Mouse (Mus musculus) heart, embryonic 12.5 days (tissue): ENCODE results near the gene Sirt7. TPM values are rescaled to one million over a fixed set of nuclear protein-coding genes. Genes with fewer than 3 reads are reported as not detected.
A peak's percentile ranks its signal among the peaks of the same experiment; 100 is the strongest.

Source experiments
- ATAC-seq: fragments of 200-750 bp; cut with Nextera tagmentation; 2 replicates; pipeline ENCODE4 v1.8.0; 2017; ENCODE audit warnings: moderate TSS enrichment, moderate library complexity; ENCODE audit not compliant: insufficient number of reproducible peaks, low FRiP score
- H3K27ac ChIP-seq: fragments of 300-500 bp; sonication (generic); 2 replicates; pipeline ENCODE4 v1.5.1; 2016; ENCODE audit warnings: mild to moderate bottlenecking, moderate library complexity; ENCODE audit not compliant: poor library complexity, severe bottlenecking
- H3K27me3 ChIP-seq: fragments of 300-500 bp; sonication (generic); replicated peaks from 2 replicates; pipeline ENCODE4 v1.6.1; 2016; ENCODE audit warnings: mild to moderate bottlenecking, moderate library complexity
- H3K36me3 ChIP-seq: fragments of 300-500 bp; sonication (generic); 2 replicates; pipeline ENCODE4 v1.6.1; 2016; ENCODE audit warnings: mild to moderate bottlenecking, moderate library complexity
- H3K4me1 ChIP-seq: fragments of 300-500 bp; sonication (generic); replicated peaks from 2 replicates; pipeline ENCODE4 v1.6.1; 2016; ENCODE audit warnings: mild to moderate bottlenecking
- H3K4me2 ChIP-seq: fragments of 300-500 bp; sonication (generic); 2 replicates; pipeline ENCODE4 v1.6.1; 2016; ENCODE audit warnings: mild to moderate bottlenecking, moderate library complexity
- H3K4me3 ChIP-seq: fragments of 300-500 bp; sonication (generic); 2 replicates; pipeline ENCODE4 v1.5.1; 2016; ENCODE audit warnings: mild to moderate bottlenecking
- H3K9ac ChIP-seq: fragments of 300-500 bp; sonication (generic); 2 replicates; pipeline ENCODE4 v1.6.1; 2016; ENCODE audit warnings: mild to moderate bottlenecking, moderate library complexity
- H3K9me3 ChIP-seq: fragments of 300-500 bp; sonication (generic); replicated peaks from 2 replicates; pipeline ENCODE4 v1.6.1; 2016; ENCODE audit warnings: mild to moderate bottlenecking, moderate library complexity
- WGBS: fragments of 180-500 bp; shearing (Covaris S2); methylation state at CpG from one replicate; pipeline ENCODE4 v1.1.7; 2016; 5-methylcytosine and 5-hydroxymethylcytosine counted together
- polyA plus RNA-seq: library from polyadenylated mRNA; unstranded; fragments of >200 nt; fragmentation: Nextera tagmentation; extraction: Ambion mirVana; gene quantifications from 2 replicates; pipeline ENCODE4 v1.2.1, GENCODE M21; 2016

Gene Sirt7
- polyA plus RNA-seq, 1 experiment from 2014 or later, result 20.4 TPM

DNA sequence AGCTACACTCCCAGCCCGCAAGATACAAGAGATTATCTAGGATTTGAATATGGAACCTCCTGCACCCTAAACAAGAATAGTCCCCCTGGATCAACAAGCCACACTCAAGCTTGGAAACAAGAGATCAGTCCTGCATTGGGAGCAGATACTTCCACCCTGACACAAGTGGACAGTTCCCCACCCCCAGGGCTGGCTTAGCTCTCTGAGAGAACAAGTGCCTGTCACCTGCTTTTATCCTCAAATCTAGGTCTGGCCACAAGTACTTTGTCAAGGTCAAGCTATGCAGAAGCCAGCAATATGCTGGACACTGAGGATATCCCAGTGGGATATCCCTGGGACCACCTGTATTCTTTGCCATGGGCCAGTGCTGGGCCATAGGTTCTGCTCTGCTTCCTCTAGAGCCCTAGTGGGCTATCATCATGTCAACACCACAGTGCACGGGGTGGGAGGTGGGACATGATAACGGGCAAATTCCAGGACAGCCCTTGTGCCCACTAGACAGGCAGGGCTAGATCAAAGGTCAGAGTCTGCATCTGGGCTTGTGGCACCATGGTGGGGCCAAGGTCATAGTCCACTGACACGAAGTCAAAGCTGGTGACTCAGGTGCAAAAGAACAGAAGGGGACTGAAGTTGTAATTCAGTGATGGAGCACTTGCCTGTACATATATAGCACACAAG, 8.3 kb downstream of the Sirt7 start:
- Histone ChIP-seq H3K27ac (peak overlapping the region; percentile 75; the same call in 1 of the 2 replicates), H3K9me3 (no peaks in the 10 kb centered on the region), H3K27me3 (no peaks in the 10 kb centered on the region), H3K4me1 (peaks cover 27% of the 10 kb centered on the region), H3K36me3 (peaks cover 70% of the 10 kb centered on the region), H3K4me2 (peak overlapping the region; percentile 89), H3K9ac (peak overlapping the region; percentile 87), H3K4me3 (peak overlapping the region; percentile 84)
- 28% methylated on average over 4 of the region's 4 CpGs for WGBS
- ATAC-seq, result no peak

DNA sequence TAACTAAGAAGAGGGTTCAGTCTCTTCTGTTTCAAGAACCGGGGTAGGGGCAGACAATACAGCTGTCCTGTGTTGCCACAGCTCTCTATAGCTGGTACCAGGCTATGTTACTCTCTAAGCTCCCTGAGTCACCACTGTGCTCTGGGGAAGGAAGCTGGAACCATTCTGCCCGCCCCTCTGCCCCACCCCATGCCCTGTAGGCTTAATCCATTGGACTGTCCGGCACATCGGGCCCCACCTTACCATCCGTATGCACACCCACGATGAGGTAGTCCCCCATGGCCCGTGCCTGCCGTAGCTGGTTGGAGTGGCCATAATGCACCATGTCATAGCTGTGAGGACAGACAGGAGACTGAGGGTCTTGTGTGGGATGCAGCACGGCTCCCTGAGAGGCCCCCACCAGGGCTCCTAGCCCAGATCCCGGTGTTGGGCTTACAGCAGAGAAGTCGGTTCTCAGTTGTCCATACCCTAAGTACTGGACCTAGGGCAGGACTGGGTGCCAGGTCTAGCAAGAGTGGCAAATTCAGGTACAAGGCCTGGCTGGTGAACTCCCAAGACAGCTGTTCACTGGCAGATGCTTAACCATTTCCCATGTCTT, 9.3 kb downstream of the Sirt7 start:
- no peaks in the 10 kb centered on the region for H3K27me3 ChIP-seq
- H3K4me2 ChIP-seq, result no peak overlapping the region
- H3K4me3 ChIP-seq, result no peak overlapping the region
- no peaks in the 10 kb centered on the region for H3K9me3 ChIP-seq
- H3K9ac ChIP-seq, result peak overlapping the region; percentile 50; the same call in 1 of the 2 replicates
- ATAC-seq, result no peak
- peaks cover 71% of the 10 kb centered on the region for H3K36me3 ChIP-seq
- peaks cover 27% of the 10 kb centered on the region for H3K4me1 ChIP-seq
- WGBS, result 90% methylated on average over 11 of the region's 11 CpGs
- no peak overlapping the region for H3K27ac ChIP-seq

DNA sequence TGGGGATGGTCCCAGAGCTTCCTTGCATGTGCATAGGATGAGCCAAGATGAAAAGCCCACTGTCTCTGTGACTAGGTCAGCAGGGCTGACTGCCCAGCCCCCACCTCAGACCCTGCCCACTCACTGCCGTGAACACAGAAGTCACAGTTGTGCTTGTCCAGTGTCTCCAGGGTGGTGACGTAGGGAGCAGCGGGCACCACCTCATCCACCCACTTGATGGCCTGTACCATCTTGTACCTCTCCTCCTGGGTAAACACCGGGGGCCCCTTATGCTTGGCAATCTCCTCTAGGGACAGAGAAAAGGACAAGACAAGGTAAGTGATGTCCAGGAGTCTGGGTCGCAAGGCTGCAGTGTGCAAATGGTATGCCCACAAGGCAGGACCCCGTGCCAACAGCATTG, 9.9 kb downstream of the Sirt7 start:
- ATAC-seq, result no peak
- H3K4me1 ChIP-seq, result peaks cover 27% of the 10 kb centered on the region
- no peak overlapping the region for H3K4me3 ChIP-seq
- no peak overlapping the region for H3K27ac ChIP-seq
- no peak overlapping the region for H3K9ac ChIP-seq
- no peaks in the 10 kb centered on the region for H3K9me3 ChIP-seq
- H3K36me3 ChIP-seq, result peaks cover 71% of the 10 kb centered on the region
- 95% methylated on average over 6 of the region's 6 CpGs for WGBS
- H3K27me3 ChIP-seq, result no peaks in the 10 kb centered on the region
- H3K4me2 ChIP-seq, result no peak overlapping the region

DNA sequence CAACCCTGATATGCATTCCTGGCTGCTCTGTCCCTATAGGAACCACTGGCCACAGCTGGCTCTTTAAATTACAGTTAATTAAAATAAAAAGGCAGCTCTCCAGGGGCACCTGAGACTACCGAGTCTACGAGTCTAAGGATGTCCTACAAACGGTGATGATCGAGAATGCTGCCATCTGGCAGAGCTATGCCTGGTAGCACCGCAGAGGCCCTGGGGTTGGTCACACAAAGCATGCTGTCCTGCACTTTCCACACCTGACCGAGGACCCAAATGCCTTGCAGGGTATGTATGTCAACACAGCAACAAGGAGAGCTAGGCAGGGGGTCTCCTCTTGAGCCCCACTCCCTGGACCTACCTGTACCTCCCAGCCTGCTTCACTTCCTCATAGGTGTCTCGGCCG, 11.1 kb downstream of the Sirt7 start:
- ATAC-seq, result no peak
- H3K36me3 ChIP-seq, result peaks cover 67% of the 10 kb centered on the region
- 83% methylated on average over 8 of the region's 8 CpGs for WGBS

DNA sequence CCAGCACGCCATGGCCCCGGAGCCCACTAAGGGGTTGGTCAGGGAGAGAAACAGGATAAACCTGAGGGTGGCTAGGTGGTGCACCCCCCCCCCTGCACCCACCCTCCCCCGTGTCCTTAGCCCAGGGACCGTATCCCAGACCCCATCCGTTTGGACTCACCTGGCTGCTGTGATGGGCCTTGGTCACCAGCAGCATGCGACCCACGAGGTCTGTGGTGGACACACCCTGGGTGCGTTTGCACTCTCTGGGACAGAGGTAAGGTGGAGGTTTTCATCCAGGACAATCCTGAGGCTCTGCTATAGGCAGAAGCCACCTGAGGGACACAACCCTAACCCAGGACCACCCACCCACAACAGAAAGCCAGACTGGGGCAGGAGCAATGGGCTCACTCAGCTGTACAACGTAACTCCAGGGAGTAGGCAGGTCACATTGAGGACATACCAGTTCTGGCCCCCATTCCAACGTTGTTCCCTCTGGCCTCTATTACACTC, 11.5 kb downstream of the Sirt7 start:
- WGBS, result 86% methylated on average over 10 of the region's 10 CpGs
- H3K36me3 ChIP-seq, result peaks cover 63% of the 10 kb centered on the region
- no peak overlapping the region for H3K9ac ChIP-seq
- no peak overlapping the region for H3K4me3 ChIP-seq
- H3K4me1 ChIP-seq, result peaks cover 41% of the 10 kb centered on the region
- H3K27ac ChIP-seq, result no peak overlapping the region
- no peaks in the 10 kb centered on the region; the same call in 1 of the 2 replicates for H3K27me3 ChIP-seq
- ATAC-seq, result no peak
- no peaks in the 10 kb centered on the region for H3K9me3 ChIP-seq
- no peak overlapping the region for H3K4me2 ChIP-seq

More for the DNA sequence above, 11.1 kb downstream of the Sirt7 start:
- Histone ChIP-seq H3K4me3 (no peak overlapping the region), H3K27ac (no peak overlapping the region), H3K9ac (no peak overlapping the region), H3K4me2 (no peak overlapping the region), H3K27me3 (no peaks in the 10 kb centered on the region; the same call in 1 of the 2 replicates), H3K9me3 (no peaks in the 10 kb centered on the region), H3K4me1 (peaks cover 36% of the 10 kb centered on the region)

DNA sequence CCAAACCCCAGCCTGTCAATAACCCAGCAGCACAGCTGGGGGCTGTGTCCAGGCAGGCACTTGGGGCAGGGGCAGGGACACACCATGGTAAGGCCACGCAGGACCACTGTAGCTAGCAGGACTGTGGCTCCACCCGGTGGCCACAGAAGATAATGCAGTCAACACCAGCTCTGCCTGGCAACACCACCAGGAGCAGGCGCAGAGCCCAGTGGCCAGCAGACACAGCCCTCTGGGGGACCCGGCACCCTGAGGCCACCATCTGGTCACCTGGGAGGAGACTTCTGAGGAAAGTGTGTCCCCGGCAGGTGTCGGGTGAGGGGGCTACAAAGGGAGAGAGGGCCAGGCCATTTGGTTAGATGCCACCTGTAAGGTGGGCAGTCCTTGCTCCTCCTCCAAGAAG, 12.3 kb downstream of the Sirt7 start:
- Histone ChIP-seq H3K4me2 (no peak overlapping the region), H3K4me3 (no peak overlapping the region), H3K4me1 (peaks cover 42% of the 10 kb centered on the region), H3K27me3 (no peaks in the 10 kb centered on the region; the same call in 1 of the 2 replicates), H3K9ac (no peak overlapping the region), H3K36me3 (peaks cover 58% of the 10 kb centered on the region), H3K9me3 (no peaks in the 10 kb centered on the region), H3K27ac (no peak overlapping the region)
- WGBS, result 42% methylated on average over 6 of the region's 6 CpGs
- ATAC-seq, result no peak

DNA sequence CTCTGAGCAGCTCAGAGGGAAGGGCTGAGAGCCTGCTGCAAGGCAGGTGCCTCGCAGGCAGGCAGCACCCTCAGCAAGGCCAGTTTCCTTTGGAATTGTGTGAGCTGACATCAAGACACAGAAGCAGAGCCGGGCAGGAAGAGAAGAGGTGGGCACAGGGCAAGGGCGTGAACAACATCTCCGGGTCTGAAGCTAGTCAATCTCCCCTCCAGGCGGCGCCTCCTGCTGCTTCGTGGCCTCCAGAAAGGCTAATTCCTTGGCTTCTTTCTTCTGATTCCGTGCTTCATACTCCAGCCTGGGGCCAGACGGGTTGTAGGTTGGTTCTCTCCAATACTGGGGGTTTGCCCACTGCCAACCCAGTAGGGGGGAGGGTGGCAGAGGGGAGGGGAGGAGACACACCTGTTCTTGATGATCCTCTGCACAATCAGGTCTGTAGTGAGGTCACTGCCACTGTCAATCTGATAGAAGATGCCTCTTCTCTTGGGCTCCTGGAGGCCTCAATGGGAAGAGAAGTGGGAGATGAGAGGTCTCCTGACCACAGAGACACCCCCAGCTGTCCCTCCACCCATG, 14.5 kb downstream of the Sirt7 start:
- ATAC-seq, result no peak
- H3K4me1 ChIP-seq, result peaks cover 39% of the 10 kb centered on the region
- no peak overlapping the region for H3K4me2 ChIP-seq
- H3K27me3 ChIP-seq, result no peaks in the 10 kb centered on the region; the same call in 1 of the 2 replicates
- H3K4me3 ChIP-seq, result no peak overlapping the region
- no peak overlapping the region for H3K27ac ChIP-seq
- WGBS, result 83% methylated on average over 9 of the region's 9 CpGs
- peaks cover 70% of the 10 kb centered on the region for H3K36me3 ChIP-seq
- H3K9me3 ChIP-seq, result no peaks in the 10 kb centered on the region
- no peak overlapping the region for H3K9ac ChIP-seq

DNA sequence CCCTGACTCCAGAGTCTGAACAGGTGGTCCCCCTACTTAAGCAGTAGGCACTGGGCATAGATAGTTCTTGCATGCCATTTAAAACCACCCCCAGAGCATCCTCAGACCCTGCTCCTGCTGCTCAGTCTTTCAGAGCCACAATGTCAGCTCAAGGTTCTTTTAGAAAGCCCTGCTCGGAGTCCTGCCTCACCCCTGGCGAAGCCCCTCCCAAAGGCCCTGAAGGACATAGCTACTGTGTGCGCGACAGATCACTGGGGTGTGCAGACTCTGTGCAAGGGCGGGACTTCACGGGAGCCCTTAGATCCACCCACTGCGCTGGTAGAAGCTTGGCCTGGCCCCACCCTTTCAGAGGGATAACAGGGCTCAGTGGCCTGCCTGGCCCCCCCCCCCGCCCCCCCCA, 15.8 kb downstream of the Sirt7 start:
- Histone ChIP-seq H3K36me3 (peaks cover 72% of the 10 kb centered on the region), H3K4me3 (peak overlapping the region; percentile 43; the same call in 1 of the 2 replicates), H3K9ac (peak overlapping the region; percentile 70; the same call in 1 of the 2 replicates), H3K4me1 (peaks cover 33% of the 10 kb centered on the region), H3K4me2 (peak overlapping the region; percentile 70), H3K27ac (peak overlapping the region; percentile 56), H3K9me3 (no peaks in the 10 kb centered on the region), H3K27me3 (no peaks in the 10 kb centered on the region; the same call in 1 of the 2 replicates)
- ATAC-seq, result peak; percentile 66
- 35% methylated on average over 8 of the region's 8 CpGs for WGBS

DNA sequence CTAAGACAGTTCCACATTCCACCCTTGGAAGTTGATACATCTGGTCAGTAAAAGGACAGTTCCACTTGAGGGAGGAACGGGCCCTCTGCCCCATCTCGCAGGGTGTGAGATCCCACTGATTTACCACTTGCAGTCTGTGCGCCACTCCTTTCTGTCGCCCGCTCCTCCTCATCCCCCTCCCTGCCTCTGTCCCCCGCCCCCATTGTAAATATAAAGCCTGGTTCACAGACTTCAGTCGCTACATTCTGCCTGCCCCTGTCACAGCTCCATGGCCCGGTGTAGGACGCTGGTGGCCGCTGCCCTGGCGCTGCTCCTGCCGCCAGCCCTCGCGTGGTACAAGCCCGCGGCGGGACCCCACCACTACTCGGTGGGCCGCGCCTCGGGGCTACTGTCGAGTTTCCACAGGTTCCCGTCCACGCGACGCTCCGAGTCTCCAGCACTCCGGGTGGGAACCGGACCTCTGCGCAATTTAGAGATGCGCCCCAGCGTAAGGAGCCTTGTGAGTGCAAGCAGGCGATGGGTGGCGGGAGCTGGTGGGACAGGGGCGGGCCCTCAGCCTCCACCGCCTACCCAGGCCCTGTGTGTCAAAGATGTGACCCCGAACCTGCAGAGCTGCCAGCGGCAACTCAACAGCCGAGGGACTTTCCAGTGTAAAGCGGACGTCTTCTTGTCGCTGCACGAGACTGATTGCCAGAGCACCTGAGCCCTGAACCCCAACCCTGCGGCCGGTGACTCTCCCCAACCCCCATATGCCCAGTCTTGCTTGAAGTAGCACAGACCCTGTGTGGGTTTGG, 16.6 kb downstream of the Sirt7 start, which contains the start of gene Npb:
Npb (plus strand) TSS at position 237 of the 794 bp plus-strand sequence.
- 6% methylated on average over 45 of the region's 45 CpGs for WGBS
- ATAC-seq, result no peak
- H3K36me3 ChIP-seq, result peaks cover 72% of the 10 kb centered on the region
- H3K27ac ChIP-seq, result peak within 1 kb of the TSS; percentile 56
- H3K4me2 ChIP-seq, result peak within 1 kb of the TSS; percentile 70
- H3K9me3 ChIP-seq, result no peaks in the 10 kb centered on the region
- H3K9ac ChIP-seq, result peak within 1 kb of the TSS; percentile 70
- peaks cover 33% of the 10 kb centered on the region for H3K4me1 ChIP-seq
- H3K27me3 ChIP-seq, result no peaks in the 10 kb centered on the region; the same call in 1 of the 2 replicates
- peak within 1 kb of the TSS; percentile 43 for H3K4me3 ChIP-seq

DNA sequence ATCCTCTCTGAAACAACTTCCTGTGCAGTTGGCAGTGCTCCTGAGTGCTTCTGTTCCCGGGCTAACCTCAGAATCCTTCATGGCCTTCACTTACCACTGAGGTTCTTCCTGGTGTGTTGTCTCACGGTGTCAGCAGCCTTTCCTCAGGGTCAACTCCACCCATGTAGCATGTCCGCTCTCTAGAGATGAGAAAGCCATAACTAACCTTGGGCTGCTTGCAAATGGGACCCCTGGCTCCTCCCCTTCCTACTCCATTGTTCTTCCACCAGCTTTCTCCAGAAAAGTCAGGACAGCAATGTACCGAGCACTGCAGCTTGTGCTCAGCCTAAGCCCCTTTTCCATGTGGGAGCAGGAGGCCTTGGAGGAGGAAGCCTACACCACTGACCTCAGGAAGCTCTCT, 18.3 kb downstream of the Sirt7 start:
- Histone ChIP-seq H3K27ac (no peak overlapping the region), H3K9me3 (no peaks in the 10 kb centered on the region), H3K27me3 (no peaks in the 10 kb centered on the region; the same call in 1 of the 2 replicates), H3K4me3 (no peak overlapping the region), H3K4me2 (no peak overlapping the region), H3K9ac (no peak overlapping the region), H3K36me3 (peaks cover 72% of the 10 kb centered on the region), H3K4me1 (peaks cover 33% of the 10 kb centered on the region)
- WGBS, result 72% methylated on average over 4 of the region's 4 CpGs
- ATAC-seq, result no peak
